Comparison of ENCODE assay signal across 11 mouse cellular contexts in genomic region chr1:181446591-181447114, GRCm38 (mm10).
DNase-seq lines count a peak whose midpoint lies in the region; ATAC-seq and TF ChIP-seq lines count a peak whose summit lies in the region.
"Had no signal": no experiment of that assay in that cellular context is flagged by ENCODE, and none has a peak within 500 bp of the region (broad histone marks: within the 10 kb centered on the region; RNA-seq: fewer than 3 reads in every experiment).

No protein-coding gene starts in this region.

- DNase-seq in forebrain, embryonic 14.5 days (ENCODE audit: low spot score), result peak; percentile 89
- DNase-seq in kidney, adult 2 months, result peak; percentile 81
- DNase-seq in adipocyte (ENCODE audit: low spot score), result peak; percentile 79
- peak; percentile 45 to 70 for DNase-seq in kidney, postnatal 25 days
- no peak for DNase-seq in gastrocnemius, adult 8-10 months (ENCODE audit: low spot score in 2 of 2)
- DNase-seq in B cell, adult 2 months, result no peak

- WGBS in forebrain, embryonic 14.5 days, result 65% methylated on average over 6 of the region's 6 CpGs
- WGBS in forebrain, embryonic 12.5 days, result 92% methylated on average over 6 of the region's 6 CpGs
- WGBS in kidney, adult 2 months, result 33% methylated on average over 6 of the region's 6 CpGs
- 82% methylated on average over 6 of the region's 6 CpGs for WGBS in kidney, embryonic 14.5 days

- peak overlapping the region; percentile 61; the same call in 1 of the 2 replicates for H3K27ac ChIP-seq in forebrain, embryonic 14.5 days (ENCODE audit: low read depth, low read length)
- no peak overlapping the region for H3K27ac ChIP-seq in forebrain, embryonic 12.5 days
- peak overlapping the region; percentile 55; the same call in 1 of the 2 replicates for H3K27ac ChIP-seq in kidney, adult 2 months (ENCODE audit: insufficient read depth, low read depth, low read length)
- H3K27ac ChIP-seq in kidney, embryonic 14.5 days (ENCODE audit: low read depth, low read length), result no peak overlapping the region
- H3K27ac ChIP-seq: kidney, postnatal 0 days; midbrain, embryonic 12.5 days had no signal

- H3K9me3 ChIP-seq in forebrain, embryonic 14.5 days (replicated peaks; ENCODE audit: control insufficient read depth, low read length), result no peaks in the 10 kb centered on the region
- H3K9me3 ChIP-seq in forebrain, embryonic 12.5 days, result no peaks in the 10 kb centered on the region
- no peaks in the 10 kb centered on the region for H3K9me3 ChIP-seq in kidney, embryonic 14.5 days (ENCODE audit: control insufficient read depth, low read length)
- H3K9me3 ChIP-seq: midbrain, embryonic 12.5 days had no signal

- H3K27me3 ChIP-seq in forebrain, embryonic 14.5 days (replicated peaks; ENCODE audit: control insufficient read depth, insufficient read depth, low read length), result no peaks in the 10 kb centered on the region
- no peaks in the 10 kb centered on the region for H3K27me3 ChIP-seq in forebrain, embryonic 12.5 days
- H3K27me3 ChIP-seq in kidney, adult 2 months (replicated peaks; ENCODE audit: control insufficient read depth, insufficient read depth, low read length), result no peaks in the 10 kb centered on the region
- no peaks in the 10 kb centered on the region for H3K27me3 ChIP-seq in kidney, embryonic 14.5 days (ENCODE audit: control insufficient read depth, insufficient read depth, low read length)
- H3K27me3 ChIP-seq: midbrain, embryonic 12.5 days had no signal

- no peak overlapping the region for H3K4me2 ChIP-seq in forebrain, embryonic 14.5 days (ENCODE audit: low read length)
- no peak overlapping the region for H3K4me2 ChIP-seq in forebrain, embryonic 12.5 days
- no peak overlapping the region for H3K4me2 ChIP-seq in kidney, embryonic 14.5 days (replicated peaks; ENCODE audit: low read depth, low read length)
- H3K4me2 ChIP-seq: liver, embryonic 11.5 days; midbrain, embryonic 12.5 days had no signal

- no peaks in the 10 kb centered on the region for H3K36me3 ChIP-seq in forebrain, embryonic 14.5 days (ENCODE audit: control insufficient read depth, insufficient read depth, low read length)
- H3K36me3 ChIP-seq in forebrain, embryonic 12.5 days (replicated peaks), result no peaks in the 10 kb centered on the region
- H3K36me3 ChIP-seq in kidney, adult 2 months (ENCODE audit: control insufficient read depth, insufficient read depth, low read length), result no peaks in the 10 kb centered on the region
- H3K36me3 ChIP-seq in kidney, embryonic 14.5 days (ENCODE audit: control insufficient read depth, insufficient read depth, low read length), result no peaks in the 10 kb centered on the region
- H3K36me3 ChIP-seq: midbrain, embryonic 12.5 days had no signal

- H3K4me3 ChIP-seq in forebrain, embryonic 14.5 days (ENCODE audit: low read depth, low read length), result no peak overlapping the region
- no peak overlapping the region for H3K4me3 ChIP-seq in forebrain, embryonic 12.5 days (replicated peaks)
- H3K4me3 ChIP-seq in kidney, adult 2 months (ENCODE audit: insufficient read depth, low read depth, low read length), result no peak overlapping the region
- no peak overlapping the region for H3K4me3 ChIP-seq in kidney, embryonic 14.5 days (ENCODE audit: low read length)
- H3K4me3 ChIP-seq: midbrain, embryonic 12.5 days had no signal

- H3K4me1 ChIP-seq in forebrain, embryonic 14.5 days (ENCODE audit: control insufficient read depth, insufficient read depth, low read length), result no peaks in the 10 kb centered on the region
- H3K4me1 ChIP-seq in forebrain, embryonic 12.5 days, result no peaks in the 10 kb centered on the region
- H3K4me1 ChIP-seq in kidney, adult 2 months (ENCODE audit: control insufficient read depth, insufficient read depth, low read length), result no peaks in the 10 kb centered on the region
- peaks cover 3% of the 10 kb centered on the region; the same call in 1 of the 2 replicates for H3K4me1 ChIP-seq in kidney, embryonic 14.5 days (ENCODE audit: control insufficient read depth, insufficient read depth, low read length)
- H3K4me1 ChIP-seq: midbrain, embryonic 12.5 days had no signal

- TF ChIP-seq POLR2A in kidney, adult 2 months (IDR thresholded peaks at IDR 0.05; ENCODE audit: low read depth, low read length), result no peak

- no peak for TF ChIP-seq CTCF in kidney, adult 2 months (conservative IDR thresholded peaks at IDR 0.05; ENCODE audit: insufficient read depth, insufficient read length, low read depth, low read length)

- H3K9ac ChIP-seq in forebrain, embryonic 14.5 days (ENCODE audit: low read length), result no peak overlapping the region
- H3K9ac ChIP-seq in forebrain, embryonic 12.5 days, result no peak overlapping the region
- H3K9ac ChIP-seq in kidney, embryonic 14.5 days (ENCODE audit: low read depth, low read length), result no peak overlapping the region
- H3K9ac ChIP-seq: midbrain, embryonic 12.5 days had no signal

- peak; percentile 79 for ATAC-seq in forebrain, embryonic 14.5 days
- no peak for ATAC-seq in forebrain, embryonic 12.5 days (ENCODE audit: low FRiP score)
- no peak for ATAC-seq in kidney, embryonic 14.5 days (ENCODE audit: low FRiP score, low TSS enrichment)

Comparison
In these comparisons a context has a peak if more than half of its experiments do, and no peak if none do; other contexts are left out.
1. H3K27ac ChIP-seq: peak in forebrain, embryonic 14.5 days (single experiment) and kidney, adult 2 months (single experiment); none in forebrain, embryonic 12.5 days (single experiment) and kidney, embryonic 14.5 days (single experiment).
2. DNase-seq: peak in forebrain, embryonic 14.5 days (single experiment), kidney, adult 2 months (single experiment), adipocyte (single experiment) and kidney, postnatal 25 days (2 of 2); none in gastrocnemius, adult 8-10 months (0 of 2) and B cell, adult 2 months (0 of 2).